Mouse (Mus musculus): Measurements from ENCODE around the gene Hmg20a.

GRCm38 (mm10) chr9:56540051-56540450 is 121.6 kb downstream of the Hmg20a start:
- no peak for TF ChIP-seq POLR2A (IDR thresholded peaks at IDR 0.05; ENCODE audit: control insufficient read depth, extremely low read depth, insufficient read depth, low read length, poor library complexity)
- no peak for TF ChIP-seq CTCF (IDR thresholded peaks at IDR 0.05; ENCODE audit: borderline replicate concordance, control insufficient read depth, extremely low read depth, insufficient read depth, low read length, poor library complexity)

Data from thymus, adult 2 months (tissue).